Mouse (Mus musculus) frontal cortex, postnatal 10 days (tissue): Measurements from ENCODE around the gene Tns3.

Experiments
- DNase-seq, 2 experiments: peaks; one replicate each; pipeline ENCODE4 v3.0.0; 2022; ENCODE audit warnings: low spot score in 2 of 2, mixed read lengths in 1 of 2

The Tns3 gene

DNA sequence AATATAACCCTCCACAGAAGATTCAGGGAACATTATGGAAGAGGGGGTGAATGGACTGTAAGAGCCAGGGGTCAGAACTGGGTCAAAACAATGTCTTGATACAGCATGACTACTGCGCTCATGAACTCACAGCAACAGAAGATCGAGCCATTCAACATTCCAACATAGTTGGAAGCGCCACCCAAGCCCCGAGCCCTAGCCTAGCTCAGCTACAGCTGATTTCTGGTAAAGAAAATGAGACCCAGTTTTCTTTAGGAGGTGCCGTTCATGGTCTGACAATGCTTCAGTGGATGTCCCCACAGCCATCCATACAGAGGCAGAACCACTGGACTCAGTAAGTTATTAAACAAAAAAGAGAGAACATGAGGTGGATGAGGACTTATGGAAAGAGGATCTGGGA is 224.1 kb downstream of the Tns3 start:
- no peak for DNase-seq

- no peak for DNase-seq
Observed at GRCm38 (mm10) chr11:8439035-8439434, 225.3 kb downstream of the Tns3 start.

GRCm38 (mm10) chr11:8438269-8438668 is 226.1 kb downstream of the Tns3 start:
- no peak for DNase-seq

- no peak for DNase-seq
Observed at GRCm38 (mm10) chr11:8435101-8435500, 229.2 kb downstream of the Tns3 start.

- no peak for DNase-seq
Observed at GRCm38 (mm10) chr11:8434366-8434765, 230.0 kb downstream of the Tns3 start.

DNA sequence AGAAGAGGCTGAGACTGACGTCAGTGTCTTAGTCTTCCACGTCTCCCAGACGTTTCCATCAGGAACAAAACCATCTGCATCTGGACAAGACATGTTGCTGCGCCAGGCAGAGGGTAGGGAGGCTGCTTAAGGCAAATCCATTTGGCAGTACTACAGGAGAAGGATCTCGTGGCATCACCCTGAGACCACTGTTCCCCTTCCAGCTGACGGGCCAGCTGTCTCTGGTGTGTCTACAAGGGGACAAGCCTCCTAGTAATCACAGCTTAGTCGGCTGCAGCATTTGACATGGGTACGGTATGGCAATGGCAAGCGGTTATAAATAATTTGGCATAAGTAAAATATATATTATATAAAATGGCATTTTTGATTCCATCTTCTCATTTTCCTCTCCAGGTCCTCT is 230.9 kb downstream of the Tns3 start:
- no peak for DNase-seq

GRCm38 (mm10) chr11:8432941-8433340 is 231.4 kb downstream of the Tns3 start:
- no peak for DNase-seq

- no peak for DNase-seq
Observed at GRCm38 (mm10) chr11:8427660-8428059, 236.7 kb downstream of the Tns3 start.

DNA sequence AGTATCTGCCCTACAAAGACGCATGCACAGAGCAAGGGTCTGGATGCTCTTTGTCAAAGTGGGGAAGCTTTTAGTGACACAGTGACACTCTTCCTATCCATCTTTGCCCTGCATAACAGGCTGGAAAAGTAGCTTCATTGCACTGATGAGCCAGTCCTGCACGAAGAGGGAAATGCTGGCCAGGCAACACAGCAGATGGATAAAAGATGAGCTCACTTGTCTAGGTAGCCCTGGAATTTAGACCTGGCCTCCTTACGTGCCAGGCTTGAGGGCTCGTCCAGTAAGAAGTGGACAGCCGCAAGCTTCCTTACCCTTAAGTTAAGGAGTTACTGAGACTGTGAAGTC is 239.1 kb downstream of the Tns3 start:
- no peak for DNase-seq

DNA sequence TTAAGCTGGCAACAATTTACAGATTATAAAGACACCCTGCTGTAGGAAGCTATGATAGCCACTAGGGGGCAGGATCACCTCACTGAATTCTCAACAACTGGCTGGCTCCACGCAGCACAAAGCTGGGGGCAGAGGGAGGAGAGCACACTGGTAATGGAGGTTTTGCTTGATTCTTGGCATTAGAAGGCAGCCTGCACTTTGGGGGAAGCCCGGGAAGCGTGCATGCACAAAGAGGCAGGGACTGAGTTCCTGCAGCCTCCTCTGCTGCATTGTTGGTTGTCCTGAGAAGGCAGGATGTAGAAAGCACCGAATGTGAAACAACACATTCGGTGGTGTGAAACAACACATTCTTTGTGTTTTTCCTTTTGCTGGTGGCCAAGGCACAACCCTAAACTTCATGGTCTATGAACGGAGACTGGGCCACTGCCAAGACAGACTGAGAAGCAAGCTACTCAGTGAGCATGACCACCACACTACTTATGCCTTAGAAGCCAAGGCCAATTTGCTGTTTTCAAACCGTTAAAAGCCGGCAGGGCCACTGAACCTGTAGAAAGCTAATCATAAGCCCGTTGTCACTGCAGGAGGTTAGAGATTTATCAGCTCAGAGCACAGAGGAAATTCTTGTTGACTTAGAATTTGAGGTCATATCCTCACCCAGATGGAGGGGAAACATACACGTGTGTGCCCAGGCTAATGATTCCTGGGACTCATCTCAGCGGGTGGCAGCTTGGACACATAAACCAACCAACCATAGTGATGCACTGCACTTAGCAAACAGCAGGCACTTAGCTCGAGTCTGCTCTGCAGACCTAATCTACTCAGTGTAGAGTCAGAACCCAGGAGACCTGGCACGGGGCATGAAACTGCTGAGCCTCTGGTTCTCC is 239.8 kb downstream of the Tns3 start:
- DNase-seq: peak; percentile 57 to 76

GRCm38 (mm10) chr11:8405225-8405899 is 259.0 kb downstream of the Tns3 start:
- DNase-seq: peak; percentile 27 to 46

GRCm38 (mm10) chr11:8401328-8401727 is 263.0 kb downstream of the Tns3 start:
- no peak for DNase-seq

- no peak for DNase-seq
Observed at GRCm38 (mm10) chr11:8396329-8396728, 268.0 kb downstream of the Tns3 start.

DNA sequence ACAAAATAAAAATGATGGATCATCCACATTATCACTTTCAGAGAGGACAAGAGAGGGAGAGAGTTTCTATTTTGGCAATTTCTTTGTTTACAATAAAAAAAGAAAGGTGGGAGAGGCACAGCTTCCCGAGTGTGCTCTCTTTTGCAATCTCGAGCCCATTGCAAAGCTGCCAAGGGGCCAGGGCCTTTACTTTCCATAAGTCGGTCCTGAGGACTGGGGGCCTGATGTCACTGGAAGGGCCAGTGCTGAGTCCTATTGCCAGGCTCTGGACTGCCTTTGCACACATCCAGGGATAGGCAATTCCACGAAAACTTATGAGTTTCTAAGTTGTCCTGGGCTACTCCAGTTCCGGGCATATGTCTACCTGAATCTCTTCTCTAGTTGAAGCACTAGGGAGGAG is 272.8 kb downstream of the Tns3 start:
- no peak for DNase-seq

DNA sequence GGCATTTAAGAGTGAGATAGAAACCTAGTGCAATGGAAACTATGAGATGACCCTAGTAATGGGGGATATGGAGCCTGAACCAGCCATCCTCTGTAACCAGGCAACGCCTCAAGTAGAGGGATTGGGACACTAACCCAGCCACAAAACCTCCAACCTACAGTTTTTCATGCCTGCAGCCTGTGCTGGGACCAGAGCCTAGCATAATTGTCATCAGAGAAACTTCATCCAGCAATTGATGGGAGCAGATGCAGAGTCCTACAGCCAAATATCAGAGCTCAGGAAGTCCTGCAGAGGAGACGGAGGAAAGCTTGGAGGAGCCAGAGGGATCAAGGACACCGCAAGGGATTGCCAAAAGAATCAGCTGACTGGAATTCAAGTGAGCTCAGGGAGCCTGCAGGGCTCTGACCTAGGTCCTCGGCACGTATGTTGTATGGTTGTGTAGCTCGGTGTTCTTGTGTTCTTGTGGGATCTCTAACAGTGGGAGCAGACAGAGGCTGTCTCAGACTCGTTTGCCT is 278.4 kb downstream of the Tns3 start:
- DNase-seq: no peak
